Mouse (Mus musculus) embryo, embryonic 10 days (tissue): Measurements from ENCODE around the gene Il1f10.

ENCODE experiments used
- DNase-seq: peaks from one replicate; pipeline ENCODE4 v3.0.0-alpha.2; 2015; ENCODE audit warnings: low spot score

Gene Il1f10

DNA sequence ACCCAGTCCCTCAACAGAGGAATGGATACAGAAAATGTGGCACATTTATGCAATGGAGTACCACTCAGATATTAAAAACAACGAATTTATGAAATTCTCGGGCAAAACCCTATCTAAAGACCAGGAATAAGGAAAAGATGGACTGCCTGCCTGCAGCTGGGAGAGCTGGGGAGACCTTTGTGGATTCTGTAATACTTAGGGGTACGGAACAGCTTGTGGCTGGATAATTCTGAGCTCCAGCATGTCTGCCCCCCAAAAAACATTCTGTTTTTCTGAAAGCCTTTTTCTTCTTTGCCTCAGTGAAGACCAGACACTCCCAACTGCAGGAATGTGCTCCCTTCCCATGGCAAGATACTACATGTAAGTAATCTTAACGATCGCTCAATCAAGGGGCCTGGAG, at the start of gene Il1f10:
Gene Il1f10 (plus strand): TSS at position 301 of the 400 bp plus-strand sequence.
- DNase-seq = no peak

DNA sequence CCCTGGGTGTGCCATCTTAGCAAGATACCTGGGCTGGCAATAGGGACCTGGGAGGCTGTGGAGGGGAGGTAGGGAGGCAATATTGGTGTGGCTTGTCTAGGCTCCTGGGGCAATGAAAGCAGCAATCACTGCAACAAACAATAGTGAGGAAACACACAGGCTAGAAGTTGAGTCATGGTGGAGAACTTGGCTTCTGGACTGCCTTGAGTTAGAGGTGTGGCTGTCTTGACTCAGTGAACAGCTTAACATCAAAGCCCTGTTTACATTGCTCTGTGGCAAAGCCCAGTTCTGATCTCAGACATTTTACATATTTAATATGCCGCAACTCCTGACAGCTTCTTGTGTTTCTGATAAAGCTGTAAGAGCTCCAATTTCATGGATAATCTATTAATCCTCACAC, 23.5 kb upstream of the Il1f10 start:
- no peak for DNase-seq

DNA sequence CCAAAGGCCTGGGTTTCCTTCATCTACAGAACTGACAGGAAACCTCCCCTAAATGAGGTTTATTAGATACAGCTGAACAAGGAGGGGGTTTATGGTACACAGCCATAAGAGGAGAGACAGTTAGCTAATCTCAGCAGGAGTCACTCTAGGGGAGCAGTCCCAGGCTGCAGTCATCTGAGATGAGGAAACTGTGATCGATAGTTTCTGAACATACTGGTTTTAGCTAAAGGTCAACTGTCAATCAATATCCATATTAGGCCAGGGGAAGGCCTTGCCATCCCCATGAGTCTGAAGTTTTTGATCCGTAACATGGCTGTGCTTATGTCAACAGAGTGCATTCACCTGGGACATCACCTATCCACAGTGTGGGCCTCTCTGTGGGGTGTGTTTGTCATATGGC, 17.4 kb upstream of the Il1f10 start:
- DNase-seq = no peak

DNA sequence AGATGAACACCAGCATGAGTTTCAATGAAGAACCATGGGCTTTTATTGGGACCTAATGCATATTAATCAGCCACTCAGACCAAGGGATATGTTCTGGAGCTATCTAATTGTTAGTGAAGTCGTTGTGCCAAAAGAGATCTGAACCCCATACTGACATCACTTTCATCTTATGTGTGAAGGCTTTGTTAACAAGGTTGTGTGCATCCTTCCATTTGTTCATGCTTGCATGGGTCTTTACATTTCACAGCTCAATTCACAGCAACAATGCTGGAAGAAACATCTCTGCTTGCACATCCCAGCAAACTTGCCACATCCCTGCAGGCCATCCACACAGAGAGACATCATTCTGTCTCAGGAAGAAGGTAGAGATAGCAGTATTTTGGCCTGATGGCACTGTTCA, 15.8 kb upstream of the Il1f10 start:
- DNase-seq = peak; percentile 17

DNA sequence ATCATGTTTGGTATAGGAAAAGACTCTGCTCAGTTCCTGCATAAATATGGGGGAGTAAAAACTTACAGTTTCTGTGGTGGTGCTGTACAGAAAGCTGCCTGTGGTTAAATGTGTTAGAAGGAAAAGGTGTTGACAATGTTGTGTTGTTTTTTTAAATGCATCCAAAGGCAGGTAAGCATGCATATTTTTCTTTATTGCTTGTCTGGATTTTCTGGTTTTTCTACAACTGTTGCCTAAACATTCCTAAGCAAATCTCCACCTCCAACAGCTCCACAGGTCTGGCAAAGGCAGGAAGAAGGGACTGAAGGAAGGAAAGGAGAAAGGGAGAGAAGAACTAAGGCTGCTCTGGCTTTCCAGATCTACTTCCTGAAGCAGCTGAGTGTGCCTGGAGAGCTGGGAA, 14.3 kb upstream of the Il1f10 start, which contains the start of gene Il1f5:
Gene Il1f5 (plus strand): TSS at position 301 of the 400 bp plus-strand sequence.
- DNase-seq = no peak

DNA sequence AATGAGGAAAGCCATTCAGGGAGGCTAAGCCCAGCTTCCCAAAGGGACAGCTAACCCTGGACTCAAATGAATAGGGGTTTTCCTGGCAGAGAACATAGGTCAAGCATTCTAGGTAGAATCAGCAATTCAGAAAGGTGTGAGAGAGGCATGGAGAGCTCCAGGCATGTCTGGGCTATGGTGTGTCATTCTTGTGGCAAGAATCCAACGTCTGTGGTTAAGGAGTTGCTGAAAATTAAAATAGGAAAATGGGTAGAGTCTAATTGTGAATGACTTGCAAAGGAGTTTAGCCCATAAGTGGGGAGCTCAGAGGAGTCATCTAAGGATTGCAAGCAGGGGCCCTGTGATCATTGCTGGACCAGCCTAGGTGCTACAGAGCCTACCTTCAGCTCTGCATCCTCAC, 3.6 kb downstream of the Il1f10 start:
- DNase-seq = no peak

DNA sequence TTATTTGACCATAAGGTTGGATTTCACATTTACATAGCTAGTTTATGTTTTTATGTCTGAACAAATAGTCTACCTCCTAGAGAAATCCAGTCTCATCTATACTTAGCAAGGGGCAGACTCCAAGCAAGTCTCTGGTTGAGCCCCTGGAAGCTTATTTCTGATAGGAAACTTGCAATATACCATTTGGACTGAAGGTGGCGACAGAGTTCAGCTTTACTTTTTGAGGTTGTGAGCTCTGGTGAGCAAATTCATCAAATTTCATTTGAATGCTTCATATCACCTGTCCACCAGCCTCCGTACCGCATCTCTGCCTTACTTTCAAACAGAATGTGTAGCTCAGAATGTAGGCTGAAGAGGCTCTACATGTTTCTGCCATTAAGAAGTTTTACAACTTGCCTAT, 5.8 kb downstream of the Il1f10 start:
- DNase-seq = peak; percentile 77

DNA sequence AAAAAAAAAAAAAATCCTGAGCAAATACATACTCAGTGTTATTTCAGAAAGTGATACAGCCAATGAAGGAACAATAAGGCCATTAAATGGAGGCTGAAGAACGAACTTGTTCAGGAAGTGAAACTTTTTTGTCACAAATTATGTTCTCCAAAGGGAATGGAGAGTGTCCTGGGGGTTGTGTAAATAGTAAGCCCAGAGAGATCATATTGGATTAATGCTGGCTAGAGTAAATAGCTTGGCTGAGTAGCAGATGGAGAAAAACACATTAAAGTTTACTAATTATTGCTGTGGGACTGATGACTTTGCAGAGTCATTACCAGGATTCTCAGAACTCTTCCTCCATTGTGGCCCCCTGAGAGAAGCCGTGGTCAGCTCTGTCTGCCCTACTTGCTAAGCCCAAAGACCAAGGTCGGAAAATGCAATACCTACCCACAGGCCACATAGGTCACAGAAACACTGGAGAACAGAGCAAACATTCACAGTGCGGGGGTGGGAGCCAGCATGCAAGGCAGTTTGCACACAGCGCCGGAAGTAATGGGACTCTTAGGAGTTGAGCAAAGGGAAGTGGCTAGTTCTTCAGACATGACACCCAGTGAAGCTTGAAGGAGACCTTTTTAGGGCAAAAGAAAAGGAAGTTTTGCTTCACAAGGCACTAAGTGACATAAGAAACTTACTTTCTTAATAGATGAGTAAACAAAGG, 20.5 kb downstream of the Il1f10 start:
- no peak for DNase-seq

DNA sequence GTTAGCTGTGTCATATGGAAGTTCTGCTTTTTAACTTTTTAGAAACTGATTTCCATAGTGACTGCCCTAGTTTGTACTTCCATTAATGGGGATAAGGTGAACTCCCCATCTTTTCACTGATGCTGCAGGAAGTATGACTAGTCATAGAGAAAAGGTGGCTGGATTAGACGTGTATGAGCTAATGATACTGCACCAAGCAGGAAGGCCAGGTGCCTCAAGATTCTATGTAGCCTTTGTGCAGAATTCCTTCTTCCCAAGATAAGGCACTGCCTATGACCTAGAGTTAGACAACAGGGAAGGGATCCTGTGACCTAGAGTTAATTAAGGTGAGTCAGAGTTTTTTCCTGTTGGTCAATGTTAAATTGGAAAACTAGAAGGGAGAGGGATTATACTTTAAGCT, 25.9 kb downstream of the Il1f10 start:
- no peak for DNase-seq

DNA sequence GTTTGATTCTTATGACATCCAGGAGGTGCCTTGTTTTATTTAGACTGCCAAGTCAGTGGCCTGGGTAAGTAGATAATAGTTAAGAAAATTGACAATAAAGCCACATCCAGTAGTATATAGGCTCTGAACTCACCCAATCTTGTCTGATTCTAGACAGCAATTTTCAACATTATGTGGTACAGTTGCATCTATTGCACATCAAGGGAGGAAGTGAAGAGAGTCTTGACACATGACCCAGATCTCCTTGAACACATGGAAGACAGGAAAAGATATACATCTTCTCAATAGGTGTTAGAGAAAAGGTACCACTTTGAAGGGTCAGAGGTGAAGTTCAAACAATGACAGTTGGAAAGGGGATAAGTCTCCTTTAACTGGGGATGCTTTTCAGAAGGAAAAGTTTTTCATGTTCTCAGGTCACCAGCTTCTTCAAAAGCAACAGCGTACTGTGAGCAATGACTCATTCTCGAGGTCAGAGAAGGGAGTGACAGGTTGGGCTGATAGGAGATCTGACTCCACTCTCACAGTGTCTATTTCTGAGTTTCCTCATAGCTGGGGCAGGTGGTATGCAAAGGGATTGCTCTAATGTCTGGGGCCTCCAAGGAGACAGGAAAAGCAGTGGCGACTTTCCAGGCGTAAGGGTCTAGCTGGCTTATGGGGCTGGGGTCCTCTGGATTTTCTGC, 27.1 kb downstream of the Il1f10 start:
- no peak for DNase-seq

DNA sequence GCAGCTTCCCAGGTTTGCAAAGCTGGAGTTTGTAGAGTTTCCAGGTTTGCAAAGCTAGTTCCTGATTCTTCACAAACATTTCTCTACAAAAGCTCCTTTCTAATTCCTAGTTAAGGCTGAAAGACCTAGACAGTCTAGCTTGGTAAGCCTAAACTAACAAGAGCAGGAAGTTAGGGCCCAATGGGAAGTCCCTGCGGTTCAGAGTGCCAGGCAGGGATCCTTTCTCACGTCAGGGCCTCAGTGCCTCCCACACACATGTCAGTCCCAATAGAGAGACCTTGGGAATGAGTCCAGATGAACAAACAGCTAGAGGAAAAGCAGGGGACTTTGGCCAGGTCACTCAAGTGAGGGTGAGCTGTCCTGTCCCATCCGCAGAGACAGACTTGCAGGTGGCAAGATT, 44.3 kb downstream of the Il1f10 start:
- no peak for DNase-seq

DNA sequence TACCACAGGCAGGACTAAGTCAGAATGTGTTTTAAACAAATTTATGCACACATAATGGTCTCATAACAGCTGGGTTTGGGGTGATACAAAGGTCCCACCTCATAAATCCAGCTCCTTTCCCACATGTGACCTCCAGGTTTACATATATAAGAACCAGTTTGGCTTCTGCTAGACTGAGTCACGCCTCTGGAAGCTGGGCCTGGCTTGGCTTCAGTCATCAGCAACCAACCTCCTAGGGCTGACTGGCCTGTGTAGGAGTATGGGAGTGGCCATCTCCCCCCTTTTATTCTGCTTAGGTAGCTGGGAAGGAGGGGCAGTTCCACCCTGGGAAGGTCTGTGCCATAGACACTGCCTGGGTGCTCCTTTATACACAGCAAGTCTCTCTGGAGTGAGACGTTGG, 45.5 kb downstream of the Il1f10 start, which contains the start of gene Il1rn:
Gene Il1rn (plus strand): TSS at position 309 of the 400 bp plus-strand sequence.
- DNase-seq = no peak

DNA sequence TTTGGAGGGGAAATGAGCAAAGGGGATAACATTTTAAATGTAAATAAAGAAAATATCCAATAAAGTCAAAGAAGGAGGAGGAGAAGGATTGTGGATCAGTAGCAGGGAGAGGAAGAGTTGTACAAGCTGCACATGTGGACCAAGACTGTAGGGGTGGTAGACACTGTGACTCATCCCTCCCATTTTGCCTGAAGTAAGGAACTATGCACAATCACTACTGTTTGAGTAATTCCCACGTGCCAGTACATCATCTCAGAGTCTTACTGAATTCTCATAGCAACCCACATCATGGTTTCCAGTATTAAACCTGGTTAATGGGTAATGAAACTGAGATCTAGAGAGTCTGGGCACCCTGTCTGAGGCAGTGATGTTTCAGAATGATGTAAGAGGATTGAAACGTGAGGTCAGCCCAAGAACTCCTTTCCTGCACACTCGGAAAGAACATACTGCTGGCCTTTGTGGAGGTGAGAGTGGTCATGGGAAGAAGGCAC, 50.4 kb downstream of the Il1f10 start:
- DNase-seq = no peak
